Mouse (Mus musculus): ENCODE results near the gene Akr1b3.

The Akr1b3 gene

DNA sequence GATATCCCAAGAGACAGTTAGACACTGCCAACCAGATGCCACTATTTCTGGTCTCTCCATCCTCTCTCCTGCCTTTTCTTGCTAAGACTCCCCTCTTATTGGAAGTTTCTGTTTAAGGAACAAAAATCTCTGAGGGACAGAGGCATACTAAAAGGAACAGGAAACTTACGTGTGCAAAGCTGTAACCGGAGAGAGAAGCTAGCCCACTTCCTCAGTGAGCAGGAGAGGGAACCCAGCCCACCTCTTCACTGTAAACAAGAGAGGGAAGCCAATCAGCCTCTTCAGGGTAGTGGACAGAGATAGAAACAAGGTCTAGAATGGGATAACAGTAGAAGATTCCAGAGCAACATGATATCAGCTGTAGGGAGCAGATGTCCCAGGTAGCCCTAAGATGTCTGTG, 44.2 kb downstream of the Akr1b3 start:
- in situ Hi-C loops (cut with MboI; ENCODE audit: low sequenced_read_pairs), result no loop called here

- in situ Hi-C loops (cut with MboI; ENCODE audit: low sequenced_read_pairs), result no loop called here
Measured at GRCm38 (mm10) chr6:34272462-34272861, 44.8 kb downstream of the Akr1b3 start.

DNA sequence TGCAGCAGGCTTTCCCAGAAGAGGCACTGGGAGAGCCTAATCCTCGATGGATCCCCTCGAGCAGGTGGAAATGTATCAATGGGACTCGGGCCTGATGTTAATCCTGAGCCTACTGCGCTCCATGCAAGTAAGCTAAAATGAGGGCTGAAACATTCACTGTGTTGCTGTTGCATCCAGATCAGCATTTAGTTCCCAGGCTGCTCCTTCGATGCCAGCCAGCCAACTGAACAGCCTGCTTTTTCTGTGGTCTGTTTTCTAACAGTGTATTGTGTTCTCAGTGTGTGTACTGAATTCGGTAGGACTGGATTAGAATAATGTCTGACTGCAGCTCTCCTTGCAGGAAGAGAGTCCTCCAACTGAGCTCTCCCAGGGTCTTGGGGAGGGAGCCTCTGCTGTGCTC, 46.6 kb downstream of the Akr1b3 start:
- in situ Hi-C loops (cut with MboI; ENCODE audit: low sequenced_read_pairs), result no loop called here

- in situ Hi-C loops (cut with MboI; ENCODE audit: low sequenced_read_pairs), result no loop called here
Measured at GRCm38 (mm10) chr6:34258546-34258945, 58.7 kb downstream of the Akr1b3 start.

Measured in CH12F3 (cell line).